In the genomic region with DNA sequence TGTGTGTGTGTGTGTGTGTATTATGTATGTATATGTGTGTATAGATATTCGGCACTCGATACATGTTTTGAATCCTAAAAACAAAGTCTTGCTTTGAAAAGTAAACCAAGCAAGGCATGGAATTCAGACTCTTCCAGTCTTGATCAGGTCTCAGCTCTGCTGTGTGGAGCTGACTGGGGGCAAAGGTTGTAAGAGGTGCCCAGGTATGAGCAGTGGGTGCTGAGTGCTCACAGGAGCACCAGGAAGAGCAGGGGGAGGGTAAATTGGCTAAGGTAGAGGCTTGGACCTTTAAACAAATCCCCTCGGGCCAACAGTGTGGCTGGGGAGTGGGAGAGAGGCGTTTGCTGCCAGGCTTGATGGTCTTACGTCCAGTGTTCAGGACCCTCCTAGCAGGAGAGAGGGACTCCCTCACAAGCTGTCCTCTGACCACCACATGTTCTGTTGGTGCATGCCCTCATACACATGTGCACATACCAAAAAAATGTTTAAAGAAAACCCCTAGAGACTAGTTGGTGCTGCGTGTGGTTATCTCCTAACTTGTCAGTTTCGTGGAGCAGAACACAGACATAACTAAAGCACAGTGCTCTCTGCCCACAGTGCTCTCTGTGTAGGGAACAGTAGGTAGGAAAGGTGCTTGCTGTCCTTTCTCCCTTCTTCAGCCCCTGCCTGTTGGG, we compare ENCODE assay signal across 15 mouse cellular contexts.
"Had no signal": no experiment of that assay in that cellular context is flagged by ENCODE, and none has a peak within 500 bp of the region (broad histone marks: within the 10 kb centered on the region; RNA-seq: fewer than 3 reads in every experiment).

No protein-coding gene starts in this region.

- DNase-seq: kidney, postnatal 14 days; liver, embryonic 13.5 days; liver, postnatal 0 days; lung, postnatal 14 days; retina, postnatal 1 day; right cerebral cortex, postnatal 4 days; spleen, adult 18-20 months; thymus, adult 18-20 months; thymus, postnatal 14 days had no signal

- H3K9ac ChIP-seq: liver, embryonic 13.5 days; liver, postnatal 0 days; lung, embryonic 15.5 days; midbrain, embryonic 13.5 days; neural tube, embryonic 13.5 days had no signal

- H3K9me3 ChIP-seq: limb, embryonic 10.5 days; liver, embryonic 13.5 days; lung, embryonic 15.5 days; midbrain, embryonic 13.5 days; neural tube, embryonic 13.5 days had no signal

- ATAC-seq: liver, postnatal 0 days; midbrain, embryonic 13.5 days had no signal

- H3K27ac ChIP-seq: left cerebral cortex, adult 2 months; limb, embryonic 10.5 days; liver, embryonic 13.5 days; lung, embryonic 15.5 days; midbrain, embryonic 13.5 days; neural tube, embryonic 13.5 days had no signal

- H3K4me3 ChIP-seq: left cerebral cortex, adult 2 months; limb, embryonic 10.5 days; liver, embryonic 13.5 days; lung, embryonic 15.5 days; midbrain, embryonic 13.5 days; myocyte; neural tube, embryonic 13.5 days had no signal

- H3K4me2 ChIP-seq: liver, embryonic 13.5 days; lung, embryonic 15.5 days; midbrain, embryonic 13.5 days; neural tube, embryonic 13.5 days had no signal

- H3K27me3 ChIP-seq: liver, embryonic 13.5 days; lung, embryonic 15.5 days; midbrain, embryonic 13.5 days; neural tube, embryonic 13.5 days had no signal

- H3K36me3 ChIP-seq: limb, embryonic 10.5 days; lung, embryonic 15.5 days; neural tube, embryonic 13.5 days had no signal
